Mouse (Mus musculus): ENCODE results near the gene Ccr6.

GRCm38 (mm10) chr17:8238012-8238710 lies 2.3 kb downstream of the Ccr6 start:
- no peak for TF ChIP-seq POLR2A (IDR thresholded peaks at IDR 0.05; ENCODE audit: control insufficient read depth, extremely low read depth, insufficient read depth, low read length, poor library complexity)
- TF ChIP-seq CTCF (IDR thresholded peaks at IDR 0.05; ENCODE audit: borderline replicate concordance, control insufficient read depth, extremely low read depth, insufficient read depth, low read length, poor library complexity), result no peak
